Mouse (Mus musculus) monocyte, adult 59 days (primary cell): Measurements from ENCODE around the gene 1190007I07Rik. TPM values are rescaled to one million over a fixed set of nuclear protein-coding genes. Genes with fewer than 3 reads are reported as not detected.

Source experiments
- total RNA-seq, 2 experiments: library from RNA; stranded (reverse); gene quantifications; one replicate each; pipeline ENCODE4 v1.2.4; 2023

1190007I07Rik gene
- 1 to 10 TPM; 5.7 to 7.3 TPM for total RNA-seq

GRCm38 (mm10) chr10:82622671-82623552, at the start of gene 1190007I07Rik:
Gene 1190007I07Rik (minus strand): TSS chr10:82623228.

GRCm38 (mm10) chr10:82629586-82630255, 6.7 kb upstream of the 1190007I07Rik start, which contains the start of gene Tdg:
Gene Tdg (plus strand): TSS chr10:82629828.

Other genes starting within 250 kb of the 1190007I07Rik start
- not detected for gene Gm1553, start 130.6 kb downstream of the 1190007I07Rik start, total RNA-seq
- 10 to 100 TPM; 35.7 to 47.1 TPM for gene Tdg, start 6.6 kb upstream of the 1190007I07Rik start, total RNA-seq
- 1 to 10 TPM in 1 of 2 experiments, not detected in 1; 1.5 TPM for gene Glt8d2, start 67.4 kb upstream of the 1190007I07Rik start, total RNA-seq
- 10 to 100 TPM; 13.7 to 17.5 TPM for gene Hcfc2, start 72.9 kb upstream of the 1190007I07Rik start, total RNA-seq
- 10 to 100 TPM; 17.9 to 20.6 TPM for gene Nfyb, start 140.9 kb upstream of the 1190007I07Rik start, total RNA-seq
- 10 to 100 TPM; 76.3 to 88.8 TPM for gene Txnrd1, start 210.7 kb upstream of the 1190007I07Rik start, total RNA-seq
- 10 to 100 TPM; 24.4 to 31.0 TPM for gene Eid3, start 243.4 kb upstream of the 1190007I07Rik start, total RNA-seq